Mouse (Mus musculus): ENCODE results near the gene Ube2v1. TPM values are rescaled to one million over a fixed set of nuclear protein-coding genes. Genes with fewer than 3 reads are reported as not detected.

Ube2v1 gene
- total and polyA plus RNA-seq, 3 experiments, result 164 to 343 TPM; not detected in 1

- Histone ChIP-seq H3K9ac (ENCODE audit: control insufficient read depth, low read depth, low read length, poor library complexity, severe bottlenecking) (no peak overlapping the region), H3K79me2 (ENCODE audit: control insufficient read depth, insufficient read depth, low read length, poor library complexity) (no peaks in the 10 kb centered on the region), H3K9me3 (replicated peaks; ENCODE audit: insufficient read depth, low read length) (no peaks in the 10 kb centered on the region), H3K27ac (ENCODE audit: control insufficient read depth, low read depth, low read length) (no peak overlapping the region), H3K4me3 (ENCODE audit: control insufficient read depth in 1 of 2, insufficient read depth in 1 of 2, low read depth in 2 of 2, low read length in 2 of 2) (no peak overlapping the region), H3K27me3 (ENCODE audit: control insufficient read depth in 1 of 2, insufficient read depth in 2 of 2, low read length in 2 of 2) (peaks cover 7 to 17% of the 10 kb centered on the region in 2 experiments; a peak in 3 of 4 replicates), H3K4me1 (ENCODE audit: control insufficient read depth in 1 of 2, insufficient read depth in 2 of 2, low read length in 2 of 2) (no peaks in the 10 kb centered on the region), H3K36me3 (ENCODE audit: control insufficient read depth in 1 of 2, insufficient read depth in 2 of 2, low read length in 2 of 2) (no peaks in the 10 kb centered on the region)
- TF ChIP-seq ZC3H11A (IDR thresholded peaks at IDR 0.05; ENCODE audit: low read depth, low read length), result no peak
- TF ChIP-seq CHD1 (IDR thresholded peaks at IDR 0.05; ENCODE audit: low read depth, low read length), result no peak
- no peak for TF ChIP-seq CTCF (IDR thresholded peaks at IDR 0.05 in 2 of 3, conservative IDR thresholded peaks at IDR 0.05 in 1 of 3; ENCODE audit: control insufficient read depth in 1 of 3, insufficient read depth in 1 of 3, low read depth in 2 of 3, low read length in 3 of 3, poor library complexity in 1 of 3, severe bottlenecking in 1 of 3)
- TF ChIP-seq KAT2A (conservative IDR thresholded peaks at IDR 0.05; ENCODE audit: low read depth, low read length), result no peak
- TF ChIP-seq POLR2A (IDR thresholded peaks at IDR 0.05; ENCODE audit: control insufficient read depth in 1 of 2, insufficient read depth in 1 of 2, low read depth in 1 of 2, low read length in 2 of 2, poor library complexity in 1 of 2), result no peak
- TF ChIP-seq MYB (IDR thresholded peaks at IDR 0.05; ENCODE audit: low read depth, low read length), result no peak
- TF ChIP-seq ETS1 (IDR thresholded peaks at IDR 0.05; ENCODE audit: low read depth, low read length), result no peak
- no peak for TF ChIP-seq USF2 (IDR thresholded peaks at IDR 0.05; ENCODE audit: borderline replicate concordance in 1 of 2, insufficient read depth in 1 of 2, low read depth in 1 of 2, low read length in 2 of 2)
- TF ChIP-seq ELF1 (IDR thresholded peaks at IDR 0.05; ENCODE audit: low read depth, low read length), result no peak
- TF ChIP-seq MXI1 (IDR thresholded peaks at IDR 0.05; ENCODE audit: low read depth, low read length), result no peak
- no peak for TF ChIP-seq E2F4 (IDR thresholded peaks at IDR 0.05; ENCODE audit: borderline replicate concordance, low read depth, low read length)
- no peak for TF ChIP-seq SMC3 (IDR thresholded peaks at IDR 0.05; ENCODE audit: low read depth, low read length)
- no peak for TF ChIP-seq NRF1 (IDR thresholded peaks at IDR 0.05; ENCODE audit: insufficient read depth, low read depth, low read length, poor library complexity, severe bottlenecking)
- no peak for TF ChIP-seq CHD2 (IDR thresholded peaks at IDR 0.05; ENCODE audit: low read length)
- TF ChIP-seq SIN3A (IDR thresholded peaks at IDR 0.05; ENCODE audit: low read length), result no peak
- no peak for DNase-seq (ENCODE audit: low read depth, low spot score)
These were observed 44.9 kb downstream of the Ube2v1 start for GRCm38 (mm10) chr2:167586976-167587375.

- no peaks in the 10 kb centered on the region for H3K36me3 ChIP-seq (ENCODE audit: control insufficient read depth in 1 of 2, insufficient read depth in 2 of 2, low read length in 2 of 2)
- no peak overlapping the region for H3K27ac ChIP-seq (ENCODE audit: control insufficient read depth, low read depth, low read length)
- no peak for DNase-seq (ENCODE audit: low read depth, low spot score)
- no peaks in the 10 kb centered on the region for H3K79me2 ChIP-seq (ENCODE audit: control insufficient read depth, insufficient read depth, low read length, poor library complexity)
- no peak for TF ChIP-seq USF1 (IDR thresholded peaks at IDR 0.05; ENCODE audit: low read depth, low read length)
- no peak for TF ChIP-seq MAZ (IDR thresholded peaks at IDR 0.05; ENCODE audit: low read depth, low read length)
- no peak for TF ChIP-seq UBTF (IDR thresholded peaks at IDR 0.05; ENCODE audit: borderline replicate concordance, insufficient read depth, low read depth, low read length)
- TF ChIP-seq NRF1 (IDR thresholded peaks at IDR 0.05; ENCODE audit: insufficient read depth, low read depth, low read length, poor library complexity, severe bottlenecking), result no peak
- TF ChIP-seq TAL1 (IDR thresholded peaks at IDR 0.05; ENCODE audit: low read length), result no peak
- no peak for TF ChIP-seq CHD2 (IDR thresholded peaks at IDR 0.05; ENCODE audit: low read length)
- no peak for TF ChIP-seq TBP (IDR thresholded peaks at IDR 0.05; ENCODE audit: low read depth, low read length)
- TF ChIP-seq POLR2A (IDR thresholded peaks at IDR 0.05; ENCODE audit: control insufficient read depth in 1 of 2, insufficient read depth in 1 of 2, low read depth in 1 of 2, low read length in 2 of 2, poor library complexity in 1 of 2), result no peak
- TF ChIP-seq TCF12 (IDR thresholded peaks at IDR 0.05; ENCODE audit: low read depth, low read length), result no peak
- TF ChIP-seq KAT2A (conservative IDR thresholded peaks at IDR 0.05; ENCODE audit: low read depth, low read length), result no peak
- TF ChIP-seq RCOR1 (IDR thresholded peaks at IDR 0.05; ENCODE audit: low read depth, low read length), result no peak
- TF ChIP-seq MEF2A (IDR thresholded peaks at IDR 0.05; ENCODE audit: extremely low read depth, insufficient replicate concordance, low read depth, low read length, poor library complexity, severe bottlenecking), result no peak
- TF ChIP-seq MAFK (IDR thresholded peaks at IDR 0.05; ENCODE audit: borderline replicate concordance, low read depth, low read length), result no peak
- no peak for TF ChIP-seq CTCF (IDR thresholded peaks at IDR 0.05 in 2 of 3, conservative IDR thresholded peaks at IDR 0.05 in 1 of 3; ENCODE audit: control insufficient read depth in 1 of 3, insufficient read depth in 1 of 3, low read depth in 2 of 3, low read length in 3 of 3, poor library complexity in 1 of 3, severe bottlenecking in 1 of 3)
- no peak for TF ChIP-seq ZNF384 (IDR thresholded peaks at IDR 0.05; ENCODE audit: low read depth, low read length)
- no peak for TF ChIP-seq BHLHE40 (IDR thresholded peaks at IDR 0.05; ENCODE audit: borderline replicate concordance, low read depth, low read length)
- no peak for TF ChIP-seq GATA1 (IDR thresholded peaks at IDR 0.05; ENCODE audit: low read depth, low read length)
- TF ChIP-seq MAX (IDR thresholded peaks at IDR 0.05; ENCODE audit: low read length), result no peak
- TF ChIP-seq GABPA (IDR thresholded peaks at IDR 0.05; ENCODE audit: low read depth, low read length), result no peak
- no peak for TF ChIP-seq MXI1 (IDR thresholded peaks at IDR 0.05; ENCODE audit: low read depth, low read length)
- H3K9me3 ChIP-seq (replicated peaks; ENCODE audit: insufficient read depth, low read length), result no peaks in the 10 kb centered on the region
- peaks cover 7 to 17% of the 10 kb centered on the region in 2 experiments; a peak in 3 of 4 replicates for H3K27me3 ChIP-seq (ENCODE audit: control insufficient read depth in 1 of 2, insufficient read depth in 2 of 2, low read length in 2 of 2)
- H3K4me3 ChIP-seq (ENCODE audit: control insufficient read depth in 1 of 2, insufficient read depth in 1 of 2, low read depth in 2 of 2, low read length in 2 of 2), result no peak overlapping the region
- no peaks in the 10 kb centered on the region for H3K4me1 ChIP-seq (ENCODE audit: control insufficient read depth in 1 of 2, insufficient read depth in 2 of 2, low read length in 2 of 2)
- no peak overlapping the region for H3K9ac ChIP-seq (ENCODE audit: control insufficient read depth, low read depth, low read length, poor library complexity, severe bottlenecking)
These were observed 45.9 kb downstream of the Ube2v1 start for GRCm38 (mm10) chr2:167586041-167586440.
